Mouse (Mus musculus) embryonic facial prominence, embryonic 15.5 days (tissue): ENCODE results near the gene Napa. TPM values are rescaled to one million over a fixed set of nuclear protein-coding genes. Genes with fewer than 3 reads are reported as not detected.

Experiments
- ATAC-seq: fragments of 200-750 bp; cut with Nextera tagmentation; 2 replicates; pipeline ENCODE4 v1.8.0; 2017; ENCODE audit warnings: low read depth, moderate TSS enrichment; ENCODE audit not compliant: insufficient number of reproducible peaks, low FRiP score, low TSS enrichment
- H3K27ac ChIP-seq: fragments of 300-500 bp; sonication (generic); replicated peaks from 2 replicates; pipeline ENCODE4 v1.5.1; 2015; ENCODE audit warnings: mild to moderate bottlenecking, inconsistent platforms
- H3K27me3 ChIP-seq: fragments of 300-500 bp; sonication (generic); 2 replicates; pipeline ENCODE4 v1.6.1; 2015; ENCODE audit warnings: inconsistent platforms
- H3K36me3 ChIP-seq: fragments of 300-500 bp; sonication (generic); 2 replicates; pipeline ENCODE4 v1.6.1; 2015; ENCODE audit warnings: mild to moderate bottlenecking, inconsistent platforms
- H3K4me1 ChIP-seq: fragments of 300-500 bp; sonication (generic); 2 replicates; pipeline ENCODE4 v1.6.1; 2015; ENCODE audit warnings: inconsistent platforms
- H3K4me2 ChIP-seq: fragments of 300-500 bp; sonication (generic); replicated peaks from 2 replicates; pipeline ENCODE4 v1.6.1; 2015; ENCODE audit warnings: mild to moderate bottlenecking, inconsistent platforms
- H3K4me3 ChIP-seq: fragments of 300-500 bp; sonication (generic); replicated peaks from 2 replicates; pipeline ENCODE4 v1.5.1; 2015; ENCODE audit warnings: mild to moderate bottlenecking, inconsistent platforms
- H3K9ac ChIP-seq: fragments of 300-500 bp; sonication (generic); 2 replicates; pipeline ENCODE4 v1.6.1; 2015; ENCODE audit warnings: inconsistent platforms
- H3K9me3 ChIP-seq: fragments of 300-500 bp; sonication (generic); replicated peaks from 2 replicates; pipeline ENCODE4 v1.6.1; 2016; ENCODE audit warnings: inconsistent platforms
- WGBS: fragments of 180-500 bp; shearing (Covaris S2); methylation state at CpG from one replicate; pipeline ENCODE4 v1.1.7; 2015; 5-methylcytosine and 5-hydroxymethylcytosine counted together
- polyA plus RNA-seq: library from polyadenylated mRNA; unstranded; fragments of >200 nt; fragmentation: Nextera tagmentation; extraction: Ambion mirVana; gene quantifications from 2 replicates; pipeline ENCODE4 v1.2.1, GENCODE M21; 2015

Napa gene
- polyA plus RNA-seq, 1 experiment from 2014 or later = 245 TPM

DNA sequence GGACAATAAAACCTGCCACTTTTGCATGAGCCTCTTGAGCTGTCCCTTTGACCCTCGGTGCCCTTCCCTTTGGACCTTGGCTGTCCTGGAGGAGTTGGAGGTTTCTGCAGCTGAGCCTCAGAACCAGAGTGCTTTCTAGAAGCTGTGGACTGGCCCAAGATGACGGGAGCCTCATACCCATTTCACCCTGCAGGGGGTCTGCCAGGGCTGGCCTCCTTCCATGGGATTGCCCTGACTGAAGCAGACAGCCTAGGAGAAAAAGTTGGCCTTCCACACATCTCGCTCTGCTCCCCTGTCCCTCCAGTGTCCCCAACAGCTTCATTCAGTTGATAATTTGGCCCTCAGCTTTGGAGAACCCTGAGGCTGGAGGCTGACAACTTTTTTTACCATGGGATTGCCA lies 18.8 kb downstream of the Napa start:
- ATAC-seq = no peak
- Histone ChIP-seq H3K4me2 (no peak overlapping the region), H3K36me3 (peaks cover 60% of the 10 kb centered on the region), H3K27ac (no peak overlapping the region), H3K4me1 (peaks cover 9% of the 10 kb centered on the region), H3K9me3 (no peaks in the 10 kb centered on the region), H3K4me3 (no peak overlapping the region), H3K9ac (no peak overlapping the region), H3K27me3 (no peaks in the 10 kb centered on the region)
- WGBS = 79% methylated on average over 3 of the region's 3 CpGs

GRCm38 (mm10) chr7:16119569-16120261 lies 21.5 kb downstream of the Napa start, which contains the start of gene Kptn:
Gene Kptn (plus strand): TSS chr7:16119895.
- under 1% methylated on average over 33 of the region's 33 CpGs for whole genome bisulfite sequencing
- peak within 1 kb of the TSS; percentile 89 for H3K4me3 ChIP-seq
- H3K27ac ChIP-seq = peak within 1 kb of the TSS; percentile 90
- no peaks in the 10 kb centered on the region for H3K27me3 ChIP-seq
- H3K36me3 ChIP-seq = peaks cover 34% of the 10 kb centered on the region
- ATAC-seq = peak; percentile 84
- peaks cover 9% of the 10 kb centered on the region for H3K4me1 ChIP-seq
- peak within 1 kb of the TSS; percentile 67 for H3K4me2 ChIP-seq
- no peaks in the 10 kb centered on the region for H3K9me3 ChIP-seq
- H3K9ac ChIP-seq = peak within 1 kb of the TSS; percentile 57

- Histone ChIP-seq H3K9ac (peak overlapping the region; percentile 57), H3K4me2 (peak overlapping the region; percentile 67), H3K27ac (no peak overlapping the region), H3K36me3 (peaks cover 29% of the 10 kb centered on the region), H3K4me3 (peak overlapping the region; percentile 89), H3K27me3 (no peaks in the 10 kb centered on the region), H3K4me1 (peaks cover 9% of the 10 kb centered on the region), H3K9me3 (no peaks in the 10 kb centered on the region)
- 41% methylated on average over 9 of the region's 9 CpGs for WGBS
- ATAC-seq = no peak
Observed at GRCm38 (mm10) chr7:16120262-16120600, 22.0 kb downstream of the Napa start.

DNA sequence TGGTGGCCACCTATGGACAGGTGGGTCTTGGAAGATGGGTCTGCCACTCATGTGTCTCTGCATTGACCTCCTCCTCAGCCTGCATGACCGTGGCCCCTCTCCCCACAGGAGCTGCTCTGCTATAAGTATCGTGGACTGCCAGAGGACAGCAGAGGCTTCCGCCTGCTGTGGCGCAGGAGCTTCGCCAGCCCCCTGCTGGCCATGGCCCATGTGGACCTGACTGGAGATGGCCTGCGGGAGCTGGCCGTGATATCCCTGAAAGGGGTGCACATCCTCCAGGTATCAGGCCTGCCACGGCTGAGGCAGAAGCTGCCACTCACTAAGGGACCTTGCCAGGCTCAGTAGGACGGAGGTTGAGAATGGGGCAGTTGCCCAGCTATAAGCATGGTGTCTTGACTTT lies 27.6 kb downstream of the Napa start:
- Histone ChIP-seq H3K4me1 (peaks cover 16% of the 10 kb centered on the region), H3K27me3 (no peaks in the 10 kb centered on the region), H3K9ac (no peak overlapping the region), H3K4me3 (no peak overlapping the region), H3K36me3 (peaks cover 15% of the 10 kb centered on the region), H3K27ac (no peak overlapping the region), H3K4me2 (no peak overlapping the region), H3K9me3 (no peaks in the 10 kb centered on the region)
- 75% methylated on average over 9 of the region's 9 CpGs for WGBS
- ATAC-seq = no peak

- 69% methylated on average over 6 of the region's 6 CpGs for WGBS
- no peak overlapping the region for H3K4me2 ChIP-seq
- H3K4me1 ChIP-seq = peaks cover 33% of the 10 kb centered on the region
- H3K4me3 ChIP-seq = no peak overlapping the region
- peaks cover 15% of the 10 kb centered on the region for H3K36me3 ChIP-seq
- ATAC-seq = no peak
- no peaks in the 10 kb centered on the region for H3K27me3 ChIP-seq
- H3K9me3 ChIP-seq = no peaks in the 10 kb centered on the region
- H3K27ac ChIP-seq = no peak overlapping the region
- H3K9ac ChIP-seq = no peak overlapping the region
Observed at GRCm38 (mm10) chr7:16128344-16128743, 30.1 kb downstream of the Napa start.

DNA sequence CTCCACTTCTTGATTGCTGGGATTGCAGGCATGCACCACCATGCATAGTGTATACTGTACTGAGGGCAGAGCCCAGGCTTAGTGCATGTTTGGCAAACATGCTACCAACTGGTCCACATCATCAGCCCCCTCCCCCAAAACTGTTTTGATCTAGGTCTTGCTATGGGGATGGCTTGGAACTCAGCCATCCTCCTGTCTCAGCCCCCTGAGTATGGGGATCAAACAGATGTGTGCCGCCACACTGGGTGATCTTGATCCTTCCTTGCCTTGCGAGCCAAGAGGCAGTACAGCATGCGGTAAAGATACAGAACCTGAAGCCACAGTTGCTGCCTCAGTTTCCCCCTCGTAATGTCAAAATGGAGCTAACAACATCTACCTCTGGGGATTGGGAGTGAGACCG lies 30.6 kb downstream of the Napa start:
- peak overlapping the region; percentile 58; the same call in 1 of the 2 replicates for H3K4me3 ChIP-seq
- H3K4me2 ChIP-seq = peak overlapping the region; percentile 83; the same call in 1 of the 2 replicates
- H3K9ac ChIP-seq = no peak overlapping the region
- ATAC-seq = no peak
- peaks cover 15% of the 10 kb centered on the region for H3K36me3 ChIP-seq
- 56% methylated on average over 5 of the region's 5 CpGs for WGBS
- no peaks in the 10 kb centered on the region for H3K27me3 ChIP-seq
- H3K27ac ChIP-seq = no peak overlapping the region
- peaks cover 33% of the 10 kb centered on the region for H3K4me1 ChIP-seq
- H3K9me3 ChIP-seq = no peaks in the 10 kb centered on the region

- H3K4me3 ChIP-seq = peak within 1 kb of the TSS; percentile 58
- H3K36me3 ChIP-seq = peaks cover 15% of the 10 kb centered on the region
- peaks cover 33% of the 10 kb centered on the region for H3K4me1 ChIP-seq
- peak within 1 kb of the TSS; percentile 72; the same call in 1 of the 2 replicates for H3K27ac ChIP-seq
- H3K4me2 ChIP-seq = peak within 1 kb of the TSS; percentile 83
- no peaks in the 10 kb centered on the region for H3K9me3 ChIP-seq
- no peaks in the 10 kb centered on the region for H3K27me3 ChIP-seq
- peak; percentile 84 for ATAC-seq
- peak within 1 kb of the TSS; percentile 53 for H3K9ac ChIP-seq
- WGBS = 2% methylated on average over 12 of the region's 12 CpGs
Observed at GRCm38 (mm10) chr7:16129421-16129845, 31.2 kb downstream of the Napa start, which contains the start of gene Slc8a2. Gene Slc8a2 (plus strand): TSS chr7:16129826.

DNA sequence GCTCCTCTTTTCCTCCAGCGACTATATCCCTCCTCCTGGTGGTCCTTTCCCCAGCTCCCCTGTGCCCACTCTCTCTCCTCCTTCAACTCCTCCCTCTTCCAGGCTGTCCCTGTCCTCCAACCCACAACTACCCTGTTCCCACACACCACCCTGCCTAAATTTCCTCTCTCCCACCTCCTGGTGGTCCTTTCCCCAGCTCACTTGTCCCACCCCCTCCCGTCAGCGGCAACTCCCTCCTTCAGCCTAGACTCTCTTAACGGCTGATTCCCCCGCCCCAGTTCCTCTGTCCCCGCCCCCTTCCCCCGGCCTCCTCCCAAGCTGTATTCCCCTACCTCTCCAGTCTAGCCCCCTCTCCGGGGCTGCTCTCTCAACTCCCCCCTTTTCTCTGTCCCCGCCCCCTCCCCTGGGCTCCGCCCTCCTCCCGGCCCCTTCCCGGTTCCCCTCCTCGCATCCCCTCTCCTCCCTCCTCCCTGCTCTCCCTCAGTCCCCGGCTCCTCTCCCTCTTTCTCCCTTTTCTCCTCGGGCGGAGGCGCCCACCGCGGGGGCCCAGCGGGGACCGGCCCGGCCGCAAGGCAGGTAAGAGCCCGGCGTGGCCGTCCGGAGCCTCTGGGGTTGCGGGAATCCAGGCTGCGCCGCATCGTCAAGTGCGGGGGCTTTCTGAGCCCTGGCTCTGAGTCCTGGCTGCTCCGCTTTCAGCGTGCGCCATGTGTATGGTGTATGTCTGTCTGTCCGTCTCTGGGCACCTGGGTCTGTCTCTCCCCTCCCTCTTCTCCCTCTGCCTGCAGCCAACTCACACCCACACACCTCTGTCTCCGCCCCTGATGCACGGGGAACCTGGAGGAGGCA lies 31.8 kb downstream of the Napa start:
- H3K27ac ChIP-seq = peak overlapping the region; percentile 72; the same call in 1 of the 2 replicates
- H3K4me2 ChIP-seq = peak overlapping the region; percentile 83
- peaks cover 33% of the 10 kb centered on the region for H3K4me1 ChIP-seq
- H3K4me3 ChIP-seq = peak overlapping the region; percentile 58
- no peaks in the 10 kb centered on the region for H3K9me3 ChIP-seq
- H3K36me3 ChIP-seq = peaks cover 15% of the 10 kb centered on the region
- 2% methylated on average over 33 of the region's 38 CpGs for WGBS
- H3K27me3 ChIP-seq = no peaks in the 10 kb centered on the region
- ATAC-seq = peak; percentile 87
- H3K9ac ChIP-seq = peak overlapping the region; percentile 53

DNA sequence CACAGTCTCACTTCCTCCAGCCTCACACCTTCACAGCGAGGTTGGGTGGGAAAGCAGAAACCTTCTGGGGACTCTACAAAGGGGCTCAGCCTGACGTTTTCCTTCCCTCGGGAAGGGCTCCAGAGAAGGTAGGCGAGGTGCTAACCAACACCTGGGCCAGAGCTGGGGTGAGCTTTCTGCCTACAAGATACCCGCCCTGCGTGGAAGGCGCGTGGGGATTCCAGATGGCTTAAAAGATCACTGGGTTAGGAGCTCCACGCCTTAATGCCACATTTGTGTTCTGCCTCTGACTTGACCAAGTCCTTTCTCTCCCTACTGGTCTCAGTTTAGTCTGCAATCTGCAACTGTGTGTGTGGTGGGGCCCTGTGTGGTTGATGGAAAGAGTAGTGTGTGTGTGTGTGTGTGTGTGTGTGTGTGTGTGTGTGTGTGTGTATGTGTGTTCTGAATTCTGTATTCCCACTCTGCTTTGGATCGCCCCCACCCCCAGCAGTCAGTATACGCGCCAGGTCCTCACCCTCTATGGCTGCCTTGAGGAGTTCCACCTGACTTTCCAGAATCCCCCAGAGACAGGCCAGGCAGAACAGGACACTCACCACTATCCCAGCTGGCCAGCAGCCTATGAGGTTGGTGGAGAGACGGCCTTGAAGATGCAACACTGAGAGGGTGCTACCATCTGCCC lies 32.8 kb downstream of the Napa start:
- peak overlapping the region; percentile 83 for H3K4me2 ChIP-seq
- no peak overlapping the region for H3K27ac ChIP-seq
- peak overlapping the region; percentile 58 for H3K4me3 ChIP-seq
- WGBS = 35% methylated on average over 13 of the region's 13 CpGs
- H3K9ac ChIP-seq = no peak overlapping the region
- H3K36me3 ChIP-seq = peaks cover 6% of the 10 kb centered on the region
- H3K27me3 ChIP-seq = no peaks in the 10 kb centered on the region
- no peak for ATAC-seq
- peaks cover 33% of the 10 kb centered on the region for H3K4me1 ChIP-seq
- H3K9me3 ChIP-seq = no peaks in the 10 kb centered on the region

DNA sequence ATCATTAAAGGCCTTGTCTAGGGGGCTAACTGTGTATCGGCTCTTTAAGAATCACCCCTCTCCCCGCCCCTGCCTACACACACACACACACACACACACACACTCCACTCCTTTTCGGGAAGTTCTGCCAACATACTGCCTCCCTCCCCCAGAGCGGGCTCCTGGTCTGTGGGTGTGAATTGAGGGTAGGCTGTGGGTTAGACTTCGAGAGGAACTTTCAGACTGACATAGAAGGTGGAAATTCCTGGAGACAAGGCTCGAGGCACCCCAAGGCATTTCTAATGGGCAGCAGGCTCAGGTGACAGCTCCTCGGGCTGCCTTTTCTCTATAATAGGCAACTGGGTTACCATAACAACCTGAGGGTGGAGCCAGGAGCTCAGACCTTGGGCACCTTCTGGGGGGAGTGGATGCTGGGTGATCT lies 33.9 kb downstream of the Napa start:
- Histone ChIP-seq H3K27ac (no peak overlapping the region), H3K9ac (no peak overlapping the region), H3K9me3 (no peaks in the 10 kb centered on the region), H3K4me3 (no peak overlapping the region), H3K27me3 (no peaks in the 10 kb centered on the region), H3K36me3 (no peaks in the 10 kb centered on the region), H3K4me1 (peaks cover 33% of the 10 kb centered on the region), H3K4me2 (no peak overlapping the region)
- no peak for ATAC-seq
- 8% methylated on average over 7 of the region's 7 CpGs for WGBS

GRCm38 (mm10) chr7:16132926-16133325 lies 34.7 kb downstream of the Napa start:
- Histone ChIP-seq H3K27me3 (no peaks in the 10 kb centered on the region), H3K36me3 (no peaks in the 10 kb centered on the region), H3K4me3 (no peak overlapping the region), H3K9ac (no peak overlapping the region), H3K27ac (no peak overlapping the region), H3K4me1 (peaks cover 33% of the 10 kb centered on the region), H3K4me2 (no peak overlapping the region), H3K9me3 (no peaks in the 10 kb centered on the region)
- WGBS = 57% methylated on average over 3 of the region's 3 CpGs
- no peak for ATAC-seq
